Mouse (Mus musculus) neutrophil, adult 5-6 weeks (primary cell): ENCODE measurements around the gene Ormdl1. TPM values are rescaled to one million over a fixed set of nuclear protein-coding genes. Genes with fewer than 3 reads are reported as not detected.
A peak's percentile ranks its signal among the peaks of the same experiment; 100 is the strongest.
"Not testable (repeated sequence)": the region's sequence is repeated elsewhere in the genome, so short reads cannot be mapped to it uniquely, and the experiment has no call there.

Experiments
- ATAC-seq: fragments of 151-379, 151-347 bp; 2 replicates; pipeline ENCODE4 v1.8.0; 2017; ENCODE audit warnings: mild to moderate bottlenecking, moderate TSS enrichment; ENCODE audit not compliant: insufficient number of reproducible peaks, poor library complexity, low FRiP score, severe bottlenecking; ENCODE audit errors: extremely low read depth
- total RNA-seq: library from RNA; stranded (forward); fragments of 200-1000 nt; gene quantifications from 2 replicates; pipeline ENCODE4 v1.2.3, GENCODE M21; 2017

The Ormdl1 gene
- total RNA-seq: 27.5 and 27.9 TPM in 2 replicates

GRCm38 (mm10) chr1:53296581-53297383 is at the start of gene Ormdl1, which contains the start of the genes Pms1 and Gm28778:
Ormdl1 (plus strand) TSS chr1:53297095.
Pms1 (minus strand) TSS chr1:53297018.
Gm28778 (plus strand) TSS chr1:53297111.
- peak; percentile 100 for ATAC-seq

- peak; percentile 67 for ATAC-seq
These were observed 31.8 kb upstream of the Ormdl1 start for GRCm38 (mm10) chr1:53264958-53265612.

GRCm38 (mm10) chr1:53269901-53270300 is 27.0 kb upstream of the Ormdl1 start:
- no peak for ATAC-seq

GRCm38 (mm10) chr1:53272646-53273045 is 24.2 kb upstream of the Ormdl1 start:
- ATAC-seq: no peak

GRCm38 (mm10) chr1:53291197-53291596 is 5.7 kb upstream of the Ormdl1 start:
- no peak for ATAC-seq

- no peak for ATAC-seq
These were observed 3.6 kb downstream of the Ormdl1 start for GRCm38 (mm10) chr1:53300506-53300905.

GRCm38 (mm10) chr1:53312989-53313967 is 16.4 kb downstream of the Ormdl1 start, which contains the start of gene Osgepl1:
Osgepl1 (plus strand) TSS chr1:53313624.
- peak; percentile 83 for ATAC-seq

GRCm38 (mm10) chr1:53321662-53322344 is 24.9 kb downstream of the Ormdl1 start:
- ATAC-seq: no peak

GRCm38 (mm10) chr1:53323254-53323653 is 26.4 kb downstream of the Ormdl1 start:
- ATAC-seq: no peak

- no peak for ATAC-seq
These were observed 27.4 kb downstream of the Ormdl1 start for GRCm38 (mm10) chr1:53324277-53324676.

- ATAC-seq: no peak
These were observed 28.1 kb downstream of the Ormdl1 start for GRCm38 (mm10) chr1:53324827-53325494.

- not testable (repeated sequence) for ATAC-seq
These were observed 36.6 kb downstream of the Ormdl1 start for GRCm38 (mm10) chr1:53333527-53333926.

- ATAC-seq: no peak
These were observed 38.6 kb downstream of the Ormdl1 start for GRCm38 (mm10) chr1:53335465-53335864.

- ATAC-seq: not testable (repeated sequence)
These were observed 40.5 kb downstream of the Ormdl1 start for GRCm38 (mm10) chr1:53337403-53337802.

- no peak for ATAC-seq
These were observed 44.2 kb downstream of the Ormdl1 start for GRCm38 (mm10) chr1:53341071-53341470.

- peak; percentile 98 for ATAC-seq
These were observed 55.7 kb downstream of the Ormdl1 start, which contains the start of the genes Asdurf, Gm28551 and Asnsd1 for GRCm38 (mm10) chr1:53352327-53353261. Asdurf (minus strand) TSS chr1:53352619. Gm28551 (minus strand) TSS chr1:53352667. Asnsd1 (minus strand) TSS chr1:53352752.

GRCm38 (mm10) chr1:53358988-53359387 is 62.1 kb downstream of the Ormdl1 start:
- no peak for ATAC-seq
